Mouse (Mus musculus) heart, postnatal 4 days (tissue): ENCODE measurements around the gene Chmp6. TPM values are rescaled to one million over a fixed set of nuclear protein-coding genes. Genes with fewer than 3 reads are reported as not detected.

ENCODE experiments used
- DNase-seq: peaks from one replicate; pipeline ENCODE4 v3.0.0; 2021
- total RNA-seq, 2 experiments: library from RNA; stranded (reverse); gene quantifications; 2 replicates each; pipeline ENCODE4 v1.2.3; 2021

The Chmp6 gene
- total RNA-seq, 2 experiments from 2014 or later = 42.4 to 43.3 TPM

GRCm38 (mm10) chr11:119959714-119960113 is 46.5 kb downstream of the Chmp6 start:
- DNase-seq = no peak

DNA sequence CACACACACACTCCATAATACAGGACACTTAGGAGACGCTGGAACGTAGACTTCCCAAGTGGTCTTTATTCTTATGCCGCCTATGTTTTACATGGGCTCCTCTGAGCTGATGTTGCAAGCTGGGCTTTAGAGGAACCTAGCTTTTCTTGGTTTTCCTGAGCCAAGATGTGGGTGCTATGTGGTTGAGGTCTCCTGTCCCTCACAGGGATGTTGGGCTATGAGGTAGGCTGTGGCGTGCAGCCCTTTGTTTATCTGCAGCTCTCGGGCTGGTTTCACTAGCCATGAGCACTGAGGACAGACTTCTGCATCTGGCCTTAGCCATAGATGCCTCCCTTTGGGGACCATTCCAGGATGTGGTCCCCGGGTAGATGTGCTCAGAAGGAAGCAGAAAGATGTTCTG is 47.4 kb downstream of the Chmp6 start:
- DNase-seq = no peak

GRCm38 (mm10) chr11:119961511-119961910 is 48.3 kb downstream of the Chmp6 start:
- no peak for DNase-seq

GRCm38 (mm10) chr11:119965053-119965452 is 51.8 kb downstream of the Chmp6 start:
- no peak for DNase-seq

DNA sequence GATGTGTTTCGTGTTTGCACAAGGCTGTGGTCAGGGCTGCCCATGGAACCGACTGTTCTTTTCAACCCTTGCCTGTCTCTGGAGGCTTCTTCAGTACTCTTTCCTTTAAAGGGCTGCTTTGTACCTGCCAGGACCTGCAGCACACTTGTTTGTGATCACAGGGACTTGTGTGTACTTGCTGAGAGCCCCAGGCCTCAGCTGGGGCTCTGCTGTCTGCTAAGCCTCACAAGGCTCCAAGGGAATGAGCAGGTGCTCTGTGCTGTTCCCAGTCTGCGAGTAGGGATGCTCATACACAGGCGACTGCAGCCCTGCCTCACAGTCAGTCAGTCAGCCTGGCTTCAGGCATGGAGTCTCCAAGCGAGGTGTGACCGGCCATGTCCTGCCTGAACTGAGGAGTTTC is 53.1 kb downstream of the Chmp6 start:
- DNase-seq = no peak

DNA sequence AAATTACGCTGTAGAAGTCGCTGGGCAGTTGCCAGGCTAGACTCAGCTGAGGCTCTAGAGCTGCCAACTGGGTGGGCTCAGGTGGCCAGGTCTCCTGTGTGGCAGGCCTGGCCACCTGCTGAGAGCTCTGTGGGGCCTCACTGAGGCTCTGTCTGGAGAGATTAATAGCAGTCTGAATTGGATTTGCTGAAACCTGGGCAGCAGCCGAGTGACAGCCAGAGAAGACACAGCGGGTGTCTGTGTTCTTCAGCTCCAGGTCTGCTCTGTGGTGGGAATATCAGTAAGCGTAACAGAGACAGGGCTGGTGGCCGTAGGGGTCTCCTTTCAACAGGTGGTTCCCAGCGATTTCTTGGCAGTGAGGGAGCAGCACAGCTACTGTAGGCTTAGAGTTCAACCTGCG is 54.2 kb downstream of the Chmp6 start:
- DNase-seq = no peak

- no peak for DNase-seq
These were observed 54.7 kb downstream of the Chmp6 start for GRCm38 (mm10) chr11:119967892-119968291.

Other genes starting within 250 kb of the Chmp6 start
- gene Baiap2, start 29.3 kb downstream of the Chmp6 start, total RNA-seq = 1 to 10 TPM; 8.0 to 8.3 TPM
- 1 to 10 TPM; 3.7 to 4.2 TPM for gene Aatk, start 133.7 kb downstream of the Chmp6 start, total RNA-seq
- 10 to 100 TPM; 11.6 to 12.6 TPM for gene Cep131, start 173.4 kb downstream of the Chmp6 start, total RNA-seq
- 1 to 10 TPM; 8.7 to 9.7 TPM for gene Tepsin, start 185.3 kb downstream of the Chmp6 start, total RNA-seq
- 10 to 100 TPM; 51.6 to 63.0 TPM for gene Ndufaf8, start 185.5 kb downstream of the Chmp6 start, total RNA-seq
- gene Slc38a10, start 237.9 kb downstream of the Chmp6 start, total RNA-seq = 100 to 1,000 TPM; 115 to 116 TPM